Mouse (Mus musculus) thymus, adult 2 months (tissue): ENCODE measurements around the gene Cyth3. TPM values are rescaled to one million over a fixed set of nuclear protein-coding genes. Genes with fewer than 3 reads are reported as not detected.

Experiments
- DNase-seq: peaks from one replicate; pipeline ENCODE4 v3.0.0; 2021
- H3K27ac ChIP-seq: fragments of 200-500 bp; 2 replicates; pipeline ENCODE4 v1.5.1; 2012; ENCODE audit warnings: low read length, control low read depth; ENCODE audit not compliant: control insufficient read depth, insufficient read depth
- H3K27me3 ChIP-seq: fragments of 200-500 bp; 2 replicates; pipeline ENCODE4 v1.6.1; 2012; ENCODE audit warnings: mild to moderate bottlenecking, low read length, moderate library complexity, mixed read lengths; ENCODE audit not compliant: control insufficient read depth, insufficient read depth
- H3K36me3 ChIP-seq: fragments of 200-500 bp; 2 replicates; pipeline ENCODE4 v1.6.1; 2012; ENCODE audit warnings: mild to moderate bottlenecking, low read length, moderate library complexity; ENCODE audit not compliant: control insufficient read depth, insufficient read depth
- H3K4me1 ChIP-seq: fragments of 200-500 bp; replicated peaks from 2 replicates; pipeline ENCODE4 v1.6.1; 2012; ENCODE audit warnings: low read length; ENCODE audit not compliant: control insufficient read depth, insufficient read depth
- H3K4me3 ChIP-seq: fragments of 200-500 bp; 2 replicates; pipeline ENCODE4 v1.5.1; 2012; ENCODE audit warnings: mild to moderate bottlenecking, low read length, control low read depth, moderate library complexity; ENCODE audit not compliant: control insufficient read depth, insufficient read depth
- CTCF ChIP-seq: fragments of 200-500 bp; IDR thresholded peaks from 2 replicates; pipeline ENCODE4 v1.5.1; 2012; ENCODE audit warnings: mild to moderate bottlenecking, control low read depth, low read length, moderate library complexity, borderline replicate concordance; ENCODE audit not compliant: control insufficient read depth, poor library complexity, insufficient read depth; ENCODE audit errors: extremely low read depth
- POLR2A ChIP-seq: fragments of 200-500 bp; IDR thresholded peaks from 2 replicates; pipeline ENCODE4 v1.6.1; 2012; ENCODE audit warnings: mild to moderate bottlenecking, low read length, control low read depth, moderate library complexity; ENCODE audit not compliant: control insufficient read depth, poor library complexity, insufficient read depth; ENCODE audit errors: extremely low read depth
- WGBS: fragments of 180-500 bp; shearing (Covaris S2); methylation state at CpG from one replicate; pipeline ENCODE4 v1.1.7; 2018; 5-methylcytosine and 5-hydroxymethylcytosine counted together
- polyA plus RNA-seq: library from polyadenylated mRNA; depleted of rRNA; stranded (reverse); fragments of >200 nt; gene quantifications from 2 replicates; pipeline ENCODE4 v1.2.3, GENCODE M21; 2012

Gene Cyth3
- polyA plus RNA-seq, 1 experiment = 13.4 TPM

- DNase-seq = no peak
- WGBS = 67% methylated on average over 2 of the region's 2 CpGs
- no peak for TF ChIP-seq POLR2A
- no peak overlapping the region for H3K4me3 ChIP-seq
- H3K36me3 ChIP-seq = no peaks in the 10 kb centered on the region
- H3K27me3 ChIP-seq = no peaks in the 10 kb centered on the region
- peak overlapping the region; percentile 28; the same call in 1 of the 2 replicates for H3K27ac ChIP-seq
- H3K4me1 ChIP-seq = peaks cover 24% of the 10 kb centered on the region
Measured at GRCm38 (mm10) chr5:143656708-143657245, 34.5 kb downstream of the Cyth3 start.

- no peak for DNase-seq
- Histone ChIP-seq H3K27ac (no peak overlapping the region), H3K36me3 (no peaks in the 10 kb centered on the region), H3K4me3 (no peak overlapping the region), H3K4me1 (peaks cover 22% of the 10 kb centered on the region), H3K27me3 (no peaks in the 10 kb centered on the region)
- no peak for TF ChIP-seq CTCF
- no peak for TF ChIP-seq POLR2A
- WGBS = 93% methylated on average over 8 of the region's 8 CpGs
Measured at GRCm38 (mm10) chr5:143659021-143659523, 36.8 kb downstream of the Cyth3 start.

GRCm38 (mm10) chr5:143663074-143663687, 40.9 kb downstream of the Cyth3 start:
- DNase-seq = no peak

GRCm38 (mm10) chr5:143665561-143665960, 43.3 kb downstream of the Cyth3 start:
- H3K27ac ChIP-seq = no peak overlapping the region
- no peak overlapping the region for H3K4me3 ChIP-seq
- H3K4me1 ChIP-seq = no peaks in the 10 kb centered on the region; the same call in 1 of the 2 replicates
- DNase-seq = no peak
- H3K27me3 ChIP-seq = no peaks in the 10 kb centered on the region
- TF ChIP-seq POLR2A (no peak), CTCF (no peak)
- H3K36me3 ChIP-seq = no peaks in the 10 kb centered on the region
- 92% methylated on average over 2 of the region's 2 CpGs for WGBS

More at GRCm38 (mm10) chr5:143663074-143663687, 40.9 kb downstream of the Cyth3 start:
- H3K27me3 ChIP-seq = no peaks in the 10 kb centered on the region
- no peak overlapping the region for H3K27ac ChIP-seq
- WGBS = 95% methylated on average over 7 of the region's 7 CpGs
- no peak overlapping the region for H3K4me3 ChIP-seq
- TF ChIP-seq CTCF (no peak), POLR2A (no peak)
- no peaks in the 10 kb centered on the region; the same call in 1 of the 2 replicates for H3K4me1 ChIP-seq
- no peaks in the 10 kb centered on the region for H3K36me3 ChIP-seq

- no peak overlapping the region for H3K27ac ChIP-seq
- no peak for DNase-seq
Measured at GRCm38 (mm10) chr5:143666015-143666414, 43.8 kb downstream of the Cyth3 start.

GRCm38 (mm10) chr5:143668884-143669283, 46.6 kb downstream of the Cyth3 start:
- DNase-seq = no peak
- WGBS = 95% methylated on average over 2 of the region's 2 CpGs
- TF ChIP-seq CTCF = no peak
- TF ChIP-seq POLR2A = no peak
- Histone ChIP-seq H3K27me3 (no peaks in the 10 kb centered on the region), H3K4me3 (no peak overlapping the region), H3K4me1 (no peaks in the 10 kb centered on the region), H3K36me3 (no peaks in the 10 kb centered on the region), H3K27ac (no peak overlapping the region)

More at GRCm38 (mm10) chr5:143666015-143666414, 43.8 kb downstream of the Cyth3 start:
- Histone ChIP-seq H3K4me1 (no peaks in the 10 kb centered on the region; the same call in 1 of the 2 replicates), H3K4me3 (no peak overlapping the region), H3K36me3 (no peaks in the 10 kb centered on the region), H3K27me3 (no peaks in the 10 kb centered on the region)
- 97% methylated on average over 1 of the region's 1 CpGs for WGBS
- TF ChIP-seq CTCF (no peak), POLR2A (no peak)

GRCm38 (mm10) chr5:143669393-143669792, 47.1 kb downstream of the Cyth3 start:
- Histone ChIP-seq H3K4me3 (no peak overlapping the region), H3K27me3 (no peaks in the 10 kb centered on the region), H3K36me3 (no peaks in the 10 kb centered on the region), H3K4me1 (no peaks in the 10 kb centered on the region), H3K27ac (no peak overlapping the region)
- DNase-seq = no peak
- WGBS = 59% methylated on average over 2 of the region's 2 CpGs
- TF ChIP-seq CTCF (no peak), POLR2A (no peak)
